Mouse (Mus musculus): ENCODE measurements around the gene Hesx1. TPM values are rescaled to one million over a fixed set of nuclear protein-coding genes. Genes with fewer than 3 reads are reported as not detected.

Gene Hesx1
- polyA plus RNA-seq, 1 experiment: not detected

DNA sequence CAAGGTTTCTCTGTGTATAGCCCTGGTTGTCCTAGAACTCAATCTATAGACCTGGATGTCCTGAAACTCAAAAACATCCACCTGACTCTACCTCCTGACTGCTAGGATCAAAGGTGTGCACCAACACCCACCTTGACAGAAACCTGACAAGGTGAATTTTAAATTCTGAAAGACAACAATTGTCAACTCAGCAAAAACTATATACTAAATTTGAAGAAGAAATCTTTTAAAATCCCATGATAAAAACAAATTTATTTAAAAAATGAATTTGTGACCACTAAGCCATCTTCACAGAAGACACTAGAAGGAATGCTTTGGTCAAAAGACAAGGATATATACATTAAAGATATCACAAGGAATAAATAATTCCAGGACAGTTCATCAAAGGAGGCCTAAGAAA, 2.0 kb downstream of the Hesx1 start:
- TF ChIP-seq CTCF (IDR thresholded peaks at IDR 0.05; ENCODE audit: borderline replicate concordance, control insufficient read depth, extremely low read depth, insufficient read depth, low read length, poor library complexity) (no peak), POLR2A (IDR thresholded peaks at IDR 0.05; ENCODE audit: control insufficient read depth, extremely low read depth, insufficient read depth, low read length, poor library complexity) (no peak)
- H3K4me3 ChIP-seq (ENCODE audit: control insufficient read depth, insufficient read depth, low read length): no peak overlapping the region
- no peak overlapping the region for H3K27ac ChIP-seq (ENCODE audit: control insufficient read depth, insufficient read depth, low read length)
- H3K36me3 ChIP-seq (ENCODE audit: control insufficient read depth, insufficient read depth, low read length): no peaks in the 10 kb centered on the region
- no peak for DNase-seq
- H3K4me1 ChIP-seq (replicated peaks; ENCODE audit: control insufficient read depth, insufficient read depth, low read length): peaks cover 3% of the 10 kb centered on the region
- H3K27me3 ChIP-seq (ENCODE audit: control insufficient read depth, insufficient read depth, low read length): no peaks in the 10 kb centered on the region

DNA sequence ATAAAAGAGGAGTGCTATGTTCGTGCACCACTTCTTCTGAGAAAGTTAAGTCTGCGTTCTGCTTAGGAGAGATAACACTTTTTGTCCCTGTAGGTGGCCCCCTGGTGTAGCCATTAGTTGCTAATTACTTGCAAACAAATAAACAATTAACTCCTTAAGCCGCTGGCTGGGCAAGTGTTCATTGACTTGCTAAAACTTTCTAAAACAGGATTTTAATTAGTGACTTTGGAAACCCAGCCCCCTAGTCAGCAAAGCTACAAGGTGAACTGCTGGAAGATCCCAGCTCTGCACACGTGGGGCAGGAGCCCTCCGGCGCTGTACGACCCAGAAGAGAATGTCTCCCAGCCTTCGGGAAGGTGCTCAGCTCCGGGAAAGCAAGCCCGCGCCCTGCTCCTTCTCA, 6.2 kb downstream of the Hesx1 start:
- TF ChIP-seq POLR2A (IDR thresholded peaks at IDR 0.05; ENCODE audit: control insufficient read depth, extremely low read depth, insufficient read depth, low read length, poor library complexity) (no peak), CTCF (IDR thresholded peaks at IDR 0.05; ENCODE audit: borderline replicate concordance, control insufficient read depth, extremely low read depth, insufficient read depth, low read length, poor library complexity) (no peak)
- 54% methylated on average over 11 of the region's 11 CpGs for WGBS
- H3K4me1 ChIP-seq (replicated peaks; ENCODE audit: control insufficient read depth, insufficient read depth, low read length): no peaks in the 10 kb centered on the region
- no peaks in the 10 kb centered on the region for H3K27me3 ChIP-seq (ENCODE audit: control insufficient read depth, insufficient read depth, low read length)
- no peak for DNase-seq
- H3K4me3 ChIP-seq (ENCODE audit: control insufficient read depth, insufficient read depth, low read length): no peak overlapping the region
- no peaks in the 10 kb centered on the region for H3K36me3 ChIP-seq (ENCODE audit: control insufficient read depth, insufficient read depth, low read length)
- H3K27ac ChIP-seq (ENCODE audit: control insufficient read depth, insufficient read depth, low read length): no peak overlapping the region

DNA sequence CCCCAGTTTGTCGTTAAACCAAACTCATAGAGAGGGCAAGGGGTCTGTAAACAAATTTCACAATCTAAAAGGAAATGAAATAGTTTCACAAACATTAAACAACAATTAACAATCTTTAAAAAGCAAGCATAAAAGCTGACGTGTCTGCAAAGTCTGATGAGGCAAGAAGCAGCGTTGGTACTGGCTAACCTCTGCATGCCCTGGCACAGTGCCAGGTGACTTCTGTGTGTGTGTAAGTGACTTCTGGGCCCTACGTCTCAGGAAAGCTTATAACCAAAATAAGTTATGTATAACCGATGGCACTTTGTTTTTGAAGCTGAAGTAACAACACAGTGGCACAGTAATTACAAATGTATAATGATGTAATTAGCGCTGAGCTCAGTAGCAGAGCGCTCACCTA, 10.7 kb downstream of the Hesx1 start:
- H3K4me3 ChIP-seq (ENCODE audit: control insufficient read depth, insufficient read depth, low read length): no peak overlapping the region
- TF ChIP-seq CTCF (IDR thresholded peaks at IDR 0.05; ENCODE audit: borderline replicate concordance, control insufficient read depth, extremely low read depth, insufficient read depth, low read length, poor library complexity) (no peak), POLR2A (IDR thresholded peaks at IDR 0.05; ENCODE audit: control insufficient read depth, extremely low read depth, insufficient read depth, low read length, poor library complexity) (no peak)
- no peaks in the 10 kb centered on the region for H3K27me3 ChIP-seq (ENCODE audit: control insufficient read depth, insufficient read depth, low read length)
- no peaks in the 10 kb centered on the region for H3K36me3 ChIP-seq (ENCODE audit: control insufficient read depth, insufficient read depth, low read length)
- no peak for DNase-seq
- 90% methylated on average over 7 of the region's 7 CpGs for WGBS
- H3K4me1 ChIP-seq (replicated peaks; ENCODE audit: control insufficient read depth, insufficient read depth, low read length): no peaks in the 10 kb centered on the region
- no peak overlapping the region for H3K27ac ChIP-seq (ENCODE audit: control insufficient read depth, insufficient read depth, low read length)

DNA sequence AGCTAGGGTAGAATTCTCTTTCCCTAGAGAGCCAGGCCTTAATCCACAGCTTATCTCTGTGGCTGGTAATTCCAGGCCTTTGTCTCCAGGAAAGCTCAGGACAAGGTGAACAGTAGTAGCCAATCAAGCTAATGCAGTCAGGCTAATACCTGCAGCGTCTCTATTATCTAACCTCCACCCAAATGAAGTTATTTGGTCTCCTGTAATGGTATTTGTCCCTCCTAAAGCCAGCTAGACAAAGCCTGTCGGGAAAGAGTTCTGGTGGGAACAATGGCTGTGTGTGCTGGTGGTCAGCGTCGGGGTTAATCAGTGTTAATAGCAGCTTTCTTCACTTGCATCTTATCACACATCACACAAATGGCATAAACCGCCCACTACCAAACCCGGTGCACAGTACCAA, 11.7 kb downstream of the Hesx1 start:
- H3K4me1 ChIP-seq (replicated peaks; ENCODE audit: control insufficient read depth, insufficient read depth, low read length): no peaks in the 10 kb centered on the region
- WGBS: 81% methylated on average over 6 of the region's 6 CpGs
- no peak overlapping the region for H3K27ac ChIP-seq (ENCODE audit: control insufficient read depth, insufficient read depth, low read length)
- DNase-seq: no peak
- no peaks in the 10 kb centered on the region for H3K36me3 ChIP-seq (ENCODE audit: control insufficient read depth, insufficient read depth, low read length)
- H3K27me3 ChIP-seq (ENCODE audit: control insufficient read depth, insufficient read depth, low read length): no peaks in the 10 kb centered on the region
- TF ChIP-seq POLR2A (IDR thresholded peaks at IDR 0.05; ENCODE audit: control insufficient read depth, extremely low read depth, insufficient read depth, low read length, poor library complexity) (no peak), CTCF (IDR thresholded peaks at IDR 0.05; ENCODE audit: borderline replicate concordance, control insufficient read depth, extremely low read depth, insufficient read depth, low read length, poor library complexity) (no peak)
- no peak overlapping the region for H3K4me3 ChIP-seq (ENCODE audit: control insufficient read depth, insufficient read depth, low read length)

DNA sequence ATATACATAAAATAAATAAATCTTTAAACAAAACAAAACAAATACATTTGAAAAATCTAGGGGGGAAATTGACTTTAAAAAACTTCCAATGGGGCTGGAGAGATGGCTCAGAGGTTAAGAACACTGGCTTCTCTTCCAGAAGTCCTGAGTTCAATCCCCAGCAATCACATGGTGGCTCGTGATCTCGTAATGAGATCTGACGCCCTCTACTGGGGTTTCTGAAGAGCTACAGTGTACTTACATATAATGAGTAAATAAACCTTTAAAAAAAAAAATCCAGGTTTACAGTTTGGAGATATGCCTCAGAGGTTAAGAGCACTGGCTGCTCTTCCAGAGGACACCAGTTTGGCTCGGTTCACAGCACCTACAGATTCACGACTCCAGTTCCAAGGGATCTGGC, 17.3 kb downstream of the Hesx1 start:
- 91% methylated on average over 5 of the region's 5 CpGs for WGBS
- H3K36me3 ChIP-seq (ENCODE audit: control insufficient read depth, insufficient read depth, low read length): no peaks in the 10 kb centered on the region
- DNase-seq: no peak
- TF ChIP-seq POLR2A (IDR thresholded peaks at IDR 0.05; ENCODE audit: control insufficient read depth, extremely low read depth, insufficient read depth, low read length, poor library complexity): no peak
- TF ChIP-seq CTCF (IDR thresholded peaks at IDR 0.05; ENCODE audit: borderline replicate concordance, control insufficient read depth, extremely low read depth, insufficient read depth, low read length, poor library complexity): no peak
- H3K4me1 ChIP-seq (replicated peaks; ENCODE audit: control insufficient read depth, insufficient read depth, low read length): no peaks in the 10 kb centered on the region
- no peak overlapping the region for H3K27ac ChIP-seq (ENCODE audit: control insufficient read depth, insufficient read depth, low read length)
- no peak overlapping the region for H3K4me3 ChIP-seq (ENCODE audit: control insufficient read depth, insufficient read depth, low read length)
- no peaks in the 10 kb centered on the region for H3K27me3 ChIP-seq (ENCODE audit: control insufficient read depth, insufficient read depth, low read length)

DNA sequence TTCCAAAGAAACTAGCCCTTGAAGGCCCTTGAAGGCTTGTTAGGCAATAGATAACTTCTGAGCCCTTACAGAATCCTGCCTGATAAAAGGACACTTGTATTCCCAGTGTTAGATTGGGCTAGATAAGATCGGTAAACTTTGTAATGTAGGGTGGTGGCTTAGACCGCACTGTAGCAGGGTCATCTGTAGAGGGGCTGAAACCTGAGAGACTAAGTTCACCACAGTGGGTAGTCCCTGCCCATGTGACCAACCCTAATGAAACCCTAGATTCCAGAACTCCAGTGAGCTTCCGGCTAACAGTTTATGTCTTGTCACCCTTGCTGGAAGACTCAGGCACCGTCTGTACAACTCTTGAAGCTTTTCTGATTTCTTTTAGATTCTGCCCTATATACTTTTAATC, 19.4 kb downstream of the Hesx1 start:
- no peaks in the 10 kb centered on the region for H3K36me3 ChIP-seq (ENCODE audit: control insufficient read depth, insufficient read depth, low read length)
- H3K4me3 ChIP-seq (ENCODE audit: control insufficient read depth, insufficient read depth, low read length): no peak overlapping the region
- DNase-seq: no peak
- H3K4me1 ChIP-seq (replicated peaks; ENCODE audit: control insufficient read depth, insufficient read depth, low read length): no peaks in the 10 kb centered on the region
- no peaks in the 10 kb centered on the region for H3K27me3 ChIP-seq (ENCODE audit: control insufficient read depth, insufficient read depth, low read length)
- WGBS: 71% methylated on average over 4 of the region's 4 CpGs
- H3K27ac ChIP-seq (ENCODE audit: control insufficient read depth, insufficient read depth, low read length): no peak overlapping the region
- TF ChIP-seq CTCF (IDR thresholded peaks at IDR 0.05; ENCODE audit: borderline replicate concordance, control insufficient read depth, extremely low read depth, insufficient read depth, low read length, poor library complexity): no peak

DNA sequence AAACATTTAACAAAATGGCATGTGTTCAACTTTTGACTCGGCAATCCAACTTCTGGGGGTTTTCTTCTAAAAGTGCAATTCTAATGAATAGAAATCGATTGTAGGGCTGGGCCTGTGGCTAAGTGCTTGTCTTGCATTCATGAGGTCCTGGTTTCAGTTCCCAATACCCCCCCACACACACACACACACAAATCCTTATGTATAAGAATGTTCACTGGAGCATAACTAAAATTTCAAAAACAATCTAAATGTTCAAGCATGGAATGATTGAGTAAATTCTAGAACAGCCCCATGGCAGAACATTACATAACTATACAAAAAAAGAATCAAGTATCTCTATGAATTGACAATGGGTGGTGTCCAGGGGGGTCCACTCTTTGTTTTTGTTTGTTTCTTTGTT, 23.7 kb downstream of the Hesx1 start:
- DNase-seq: no peak
- Histone ChIP-seq H3K4me3 (ENCODE audit: control insufficient read depth, insufficient read depth, low read length) (no peak overlapping the region), H3K36me3 (ENCODE audit: control insufficient read depth, insufficient read depth, low read length) (no peaks in the 10 kb centered on the region), H3K27me3 (ENCODE audit: control insufficient read depth, insufficient read depth, low read length) (no peaks in the 10 kb centered on the region), H3K27ac (ENCODE audit: control insufficient read depth, insufficient read depth, low read length) (no peak overlapping the region), H3K4me1 (replicated peaks; ENCODE audit: control insufficient read depth, insufficient read depth, low read length) (no peaks in the 10 kb centered on the region)
- WGBS: 92% methylated on average over 2 of the region's 2 CpGs
- TF ChIP-seq POLR2A (IDR thresholded peaks at IDR 0.05; ENCODE audit: control insufficient read depth, extremely low read depth, insufficient read depth, low read length, poor library complexity) (no peak), CTCF (IDR thresholded peaks at IDR 0.05; ENCODE audit: borderline replicate concordance, control insufficient read depth, extremely low read depth, insufficient read depth, low read length, poor library complexity) (no peak)

Measured in thymus, adult 2 months (tissue).